Mouse (Mus musculus) limb, embryonic 10.5 days (tissue): ENCODE results near the gene Cox17. TPM values are rescaled to one million over a fixed set of nuclear protein-coding genes. Genes with fewer than 3 reads are reported as not detected.

ENCODE experiments used
- DNase-seq: peaks from one replicate; pipeline ENCODE4 v3.0.0-alpha.2; 2017; ENCODE audit warnings: low spot score
- H3K27ac ChIP-seq: fragments of 300-500 bp; sonication (generic); 2 replicates; pipeline ENCODE4 v1.5.1; 2016; ENCODE audit warnings: mild to moderate bottlenecking
- H3K27me3 ChIP-seq: fragments of 300-500 bp; sonication (generic); 2 replicates; pipeline ENCODE4 v1.6.1; 2016; ENCODE audit warnings: low read depth, mild to moderate bottlenecking; ENCODE audit not compliant: poor library complexity, severe bottlenecking
- H3K36me3 ChIP-seq: fragments of 300-500 bp; sonication (generic); 2 replicates; pipeline ENCODE4 v1.6.1; 2016; ENCODE audit warnings: mild to moderate bottlenecking, moderate library complexity
- H3K4me1 ChIP-seq: fragments of 300-500 bp; sonication (generic); 2 replicates; pipeline ENCODE4 v1.6.1; 2016
- H3K4me3 ChIP-seq: fragments of 300-500 bp; sonication (generic); 2 replicates; pipeline ENCODE4 v1.5.1; 2016; ENCODE audit warnings: mild to moderate bottlenecking, moderate library complexity
- H3K9me3 ChIP-seq: fragments of 300-500 bp; sonication (generic); replicated peaks from 2 replicates; pipeline ENCODE4 v1.6.1; 2016; ENCODE audit warnings: mild to moderate bottlenecking
- WGBS: fragments of 180-500 bp; shearing (Covaris S2); methylation state at CpG from one replicate; pipeline ENCODE4 v1.1.7; 2016; 5-methylcytosine and 5-hydroxymethylcytosine counted together
- polyA plus RNA-seq: library from polyadenylated mRNA; unstranded; fragments of >200 nt; fragmentation: Nextera tagmentation; extraction: Ambion mirVana; gene quantifications from 2 replicates; pipeline ENCODE4 v1.2.1, GENCODE M21; 2016

Cox17 gene
- polyA plus RNA-seq, 1 experiment from 2014 or later = 119 TPM

DNA sequence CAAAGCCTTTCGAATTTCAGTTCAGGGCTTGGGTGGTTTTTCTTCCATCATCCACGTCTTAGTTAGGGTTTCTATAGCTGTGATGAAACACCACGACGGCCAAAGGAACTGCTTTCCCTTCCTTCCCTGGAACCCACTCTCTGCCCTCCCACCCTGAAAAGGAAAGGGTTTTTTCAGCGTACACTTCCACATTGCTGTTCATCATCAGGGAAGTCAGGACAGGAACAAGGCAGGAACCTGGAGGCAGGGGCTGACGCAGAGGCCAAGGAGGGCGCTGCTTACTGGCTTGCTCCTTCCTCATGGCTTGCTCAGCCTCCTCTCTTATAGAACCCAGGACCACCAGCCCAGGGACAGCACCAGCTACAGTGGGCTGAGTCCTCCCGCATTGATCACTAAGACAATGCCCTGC lies 30.1 kb downstream of the Cox17 start:
- whole genome bisulfite sequencing = 68% methylated on average over 8 of the region's 8 CpGs
- Histone ChIP-seq H3K9me3 (no peaks in the 10 kb centered on the region), H3K4me3 (peak overlapping the region; percentile 39), H3K4me1 (peaks cover 21% of the 10 kb centered on the region), H3K27me3 (no peaks in the 10 kb centered on the region), H3K36me3 (no peaks in the 10 kb centered on the region), H3K27ac (peak overlapping the region; percentile 47)
- DNase-seq = no peak

DNA sequence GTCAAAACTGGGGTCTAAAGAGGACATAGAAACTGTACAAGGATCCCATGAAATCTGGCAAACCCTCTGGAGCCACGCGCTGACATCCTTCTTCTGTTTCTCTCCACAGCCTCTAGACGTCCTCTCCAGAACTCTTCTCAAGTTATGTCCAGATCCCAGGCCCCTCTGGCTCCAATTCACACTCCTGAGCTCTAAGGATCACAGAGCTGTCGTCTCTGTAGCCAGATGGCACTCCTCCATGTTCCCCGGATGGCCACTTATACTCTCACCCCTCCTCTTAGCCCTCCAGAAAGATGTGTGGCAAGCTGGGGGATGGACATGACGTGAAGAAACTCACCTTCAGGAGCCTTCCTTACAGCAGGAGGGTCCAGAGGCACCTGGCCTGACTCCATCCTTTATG lies 30.8 kb downstream of the Cox17 start:
- H3K4me3 ChIP-seq = no peak overlapping the region
- H3K4me1 ChIP-seq = peaks cover 21% of the 10 kb centered on the region
- H3K27ac ChIP-seq = no peak overlapping the region
- WGBS = 78% methylated on average over 6 of the region's 6 CpGs
- H3K9me3 ChIP-seq = no peaks in the 10 kb centered on the region
- no peaks in the 10 kb centered on the region for H3K36me3 ChIP-seq
- H3K27me3 ChIP-seq = no peaks in the 10 kb centered on the region
- no peak for DNase-seq

DNA sequence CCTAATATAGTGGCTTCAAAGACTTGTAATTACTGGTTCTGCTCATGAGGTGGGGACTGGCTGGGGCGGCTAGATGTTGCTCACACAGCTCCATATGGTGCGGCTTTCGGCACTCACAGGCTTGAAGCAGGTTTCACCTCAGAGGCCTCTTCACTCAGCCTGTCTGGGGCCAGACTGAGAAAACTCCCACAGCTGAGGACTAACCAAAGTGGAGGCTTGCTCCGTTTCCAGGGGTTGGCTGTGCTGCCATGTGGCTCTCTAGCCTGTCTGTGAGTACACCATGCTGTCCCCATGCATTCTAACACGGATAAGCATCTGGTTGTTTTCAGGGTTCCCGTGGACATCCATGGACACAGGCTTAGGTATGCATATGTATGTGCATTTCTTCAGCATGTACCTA lies 31.8 kb downstream of the Cox17 start:
- Histone ChIP-seq H3K27me3 (no peaks in the 10 kb centered on the region), H3K4me1 (peaks cover 21% of the 10 kb centered on the region), H3K27ac (0 out of 2 replicates have a peak overlapping the region, but pooled peaks have one; percentile 30), H3K9me3 (no peaks in the 10 kb centered on the region), H3K4me3 (no peak overlapping the region), H3K36me3 (no peaks in the 10 kb centered on the region)
- DNase-seq = no peak
- 62% methylated on average over 6 of the region's 6 CpGs for WGBS

DNA sequence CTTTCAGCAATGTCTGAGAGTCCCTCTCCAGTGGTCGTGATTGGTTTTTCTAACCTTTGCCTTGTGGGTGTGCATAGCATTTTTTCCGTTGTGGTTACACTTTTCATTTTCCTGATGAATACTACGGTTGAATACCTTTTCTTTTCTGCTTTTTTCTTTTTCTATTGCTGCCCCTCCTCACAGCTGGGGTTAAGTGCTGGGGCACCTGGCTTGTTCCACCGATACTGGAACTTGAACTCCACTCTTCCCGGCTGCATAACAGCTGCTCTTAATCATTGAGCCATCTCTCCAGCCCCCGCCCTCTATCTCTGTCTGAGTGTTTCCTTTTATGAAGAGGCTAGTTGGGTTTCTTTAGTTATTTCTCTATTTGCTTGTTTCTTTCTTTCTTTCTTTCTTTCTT lies 32.3 kb downstream of the Cox17 start:
- Histone ChIP-seq H3K36me3 (no peaks in the 10 kb centered on the region), H3K27me3 (no peaks in the 10 kb centered on the region), H3K9me3 (no peaks in the 10 kb centered on the region), H3K4me3 (no peak overlapping the region), H3K4me1 (peaks cover 21% of the 10 kb centered on the region), H3K27ac (no peak overlapping the region)
- 42% methylated on average over 6 of the region's 6 CpGs for WGBS
- DNase-seq = no peak

DNA sequence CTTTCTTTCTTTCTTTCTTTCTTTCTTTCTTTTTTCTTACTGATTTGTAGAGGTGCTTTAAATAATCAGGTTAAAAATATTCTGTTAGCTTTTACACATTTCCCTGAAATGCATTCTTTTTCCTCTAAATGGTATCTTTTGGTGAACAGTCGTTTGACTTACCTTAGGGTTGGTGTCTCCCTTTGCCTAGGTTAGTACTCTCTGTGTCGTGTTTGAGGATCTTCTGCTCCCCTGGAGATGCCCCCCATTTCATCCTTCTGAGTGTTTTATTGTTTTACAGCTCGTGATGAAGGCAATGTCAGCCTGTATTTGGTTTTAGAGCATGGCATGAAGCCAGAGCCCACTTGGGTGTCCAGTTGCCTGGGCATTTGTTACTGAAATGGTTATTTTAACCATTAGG lies 32.7 kb downstream of the Cox17 start:
- H3K4me3 ChIP-seq = no peak overlapping the region
- no peak for DNase-seq
- no peaks in the 10 kb centered on the region for H3K9me3 ChIP-seq
- H3K36me3 ChIP-seq = no peaks in the 10 kb centered on the region
- peaks cover 21% of the 10 kb centered on the region for H3K4me1 ChIP-seq
- no peaks in the 10 kb centered on the region for H3K27me3 ChIP-seq
- 40% methylated on average over 3 of the region's 3 CpGs for WGBS
- no peak overlapping the region for H3K27ac ChIP-seq

DNA sequence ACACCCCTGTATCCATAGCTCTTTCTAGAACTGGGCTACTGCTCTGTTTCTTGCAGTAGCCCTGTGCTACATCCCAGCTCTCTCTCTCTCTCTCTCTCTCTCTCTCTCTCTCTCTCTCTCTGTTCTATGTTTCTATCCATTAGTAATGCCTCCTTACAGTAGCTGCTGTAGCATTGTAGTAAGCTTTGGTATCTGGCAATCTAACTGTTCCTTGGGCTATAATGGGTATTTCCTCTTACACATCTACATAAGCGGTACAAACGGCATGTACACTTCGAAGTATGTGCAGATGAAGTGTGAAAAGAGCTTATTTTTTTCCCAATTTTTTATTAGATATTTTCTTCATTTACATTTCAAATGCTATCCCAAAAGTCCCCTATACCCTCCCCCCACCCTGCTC lies 33.1 kb downstream of the Cox17 start:
- no peaks in the 10 kb centered on the region for H3K36me3 ChIP-seq
- H3K27me3 ChIP-seq = no peaks in the 10 kb centered on the region
- H3K4me1 ChIP-seq = peaks cover 21% of the 10 kb centered on the region
- no peak overlapping the region for H3K27ac ChIP-seq
- no peaks in the 10 kb centered on the region for H3K9me3 ChIP-seq
- no peak for DNase-seq
- H3K4me3 ChIP-seq = no peak overlapping the region
- 92% methylated on average over 3 of the region's 3 CpGs for WGBS

DNA sequence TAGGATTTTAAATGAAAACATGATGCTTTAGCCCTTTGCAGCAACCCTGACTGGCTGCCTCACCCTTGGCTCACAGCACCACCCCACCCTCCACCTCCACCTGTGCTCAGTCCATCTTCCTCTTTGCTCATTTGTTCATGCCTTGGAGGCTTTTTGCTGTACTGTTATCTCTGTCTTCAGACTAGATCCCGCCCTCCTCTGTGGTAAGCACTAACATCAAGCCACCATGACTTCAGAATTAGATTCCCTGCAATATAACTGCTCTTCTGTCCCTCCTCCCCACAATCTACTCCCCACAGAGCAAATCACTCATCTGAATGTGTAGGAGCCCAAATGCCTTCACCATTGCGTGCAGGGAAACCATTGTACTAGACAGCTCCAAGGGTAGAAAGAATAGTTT lies 36.9 kb downstream of the Cox17 start:
- H3K4me3 ChIP-seq = no peak overlapping the region
- H3K9me3 ChIP-seq = no peaks in the 10 kb centered on the region
- H3K4me1 ChIP-seq = peaks cover 6% of the 10 kb centered on the region
- H3K27ac ChIP-seq = no peak overlapping the region
- no peaks in the 10 kb centered on the region for H3K36me3 ChIP-seq
- no peak for DNase-seq
- 87% methylated on average over 2 of the region's 2 CpGs for WGBS
- no peaks in the 10 kb centered on the region for H3K27me3 ChIP-seq

DNA sequence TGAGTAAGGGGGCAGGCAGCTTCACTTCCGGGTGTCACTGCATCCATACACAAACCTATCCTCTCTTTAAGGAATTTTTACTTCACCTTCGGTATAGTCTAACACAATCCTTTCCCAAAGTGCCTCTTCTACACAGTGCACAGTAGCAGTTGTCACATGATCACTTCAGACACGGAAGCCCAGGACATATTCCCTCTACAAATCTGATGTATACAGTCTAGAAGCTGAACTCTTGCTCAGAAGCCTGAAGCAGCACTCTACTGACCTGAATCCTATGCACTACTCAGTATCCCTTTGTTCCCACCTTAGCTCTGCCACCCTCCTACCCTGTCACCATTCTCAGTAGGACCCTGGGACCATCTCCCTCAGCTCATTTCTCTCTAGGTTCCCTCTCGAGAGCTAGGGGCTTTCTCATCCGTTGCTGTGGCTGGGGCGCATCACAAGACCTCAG lies 38.4 kb downstream of the Cox17 start:
- Histone ChIP-seq H3K4me1 (no peaks in the 10 kb centered on the region), H3K27me3 (no peaks in the 10 kb centered on the region), H3K4me3 (no peak overlapping the region), H3K27ac (no peak overlapping the region), H3K9me3 (no peaks in the 10 kb centered on the region), H3K36me3 (no peaks in the 10 kb centered on the region)
- WGBS = 92% methylated on average over 6 of the region's 6 CpGs
- no peak for DNase-seq

DNA sequence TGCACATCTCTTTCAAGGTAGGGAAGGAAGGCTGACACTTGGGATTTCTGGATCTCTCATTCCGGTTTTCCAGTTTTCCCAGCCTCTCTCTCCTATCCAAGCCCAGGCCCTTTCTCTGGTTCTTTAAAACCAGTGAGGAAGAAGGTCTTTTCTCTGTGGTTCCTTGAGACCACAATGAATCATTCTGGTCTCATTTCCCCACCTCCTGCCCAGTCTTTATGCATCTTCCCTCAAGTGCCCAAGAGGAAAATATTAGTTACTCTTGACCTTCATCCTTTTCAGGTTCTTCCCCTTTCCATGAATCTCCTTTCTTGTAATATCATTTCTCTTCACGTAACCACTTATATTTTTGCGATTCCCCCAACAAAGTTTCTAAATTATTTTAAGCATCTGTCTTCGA lies 38.9 kb downstream of the Cox17 start:
- Histone ChIP-seq H3K27ac (no peak overlapping the region), H3K4me1 (no peaks in the 10 kb centered on the region), H3K4me3 (no peak overlapping the region), H3K9me3 (no peaks in the 10 kb centered on the region), H3K36me3 (no peaks in the 10 kb centered on the region), H3K27me3 (no peaks in the 10 kb centered on the region)
- DNase-seq = no peak
- WGBS = 94% methylated on average over 4 of the region's 4 CpGs

DNA sequence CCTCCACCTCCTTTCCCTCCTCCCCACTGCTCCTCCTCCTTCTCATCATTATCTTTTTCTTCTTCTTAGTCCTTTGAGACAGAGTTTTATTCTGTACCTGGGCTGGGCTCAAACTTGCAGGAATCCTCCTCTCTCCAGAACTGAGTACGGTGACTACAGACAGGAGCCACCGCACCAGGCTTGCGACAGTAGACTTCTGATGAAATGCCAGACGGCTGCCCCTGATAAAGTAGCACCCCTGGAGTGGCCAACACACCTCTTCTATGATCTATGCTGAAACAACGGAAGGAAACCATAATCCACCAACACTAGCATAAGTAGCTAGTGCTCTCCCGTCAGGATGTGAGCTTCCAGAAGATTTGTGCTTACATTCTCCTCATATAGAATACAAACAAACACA lies 40.6 kb downstream of the Cox17 start:
- no peaks in the 10 kb centered on the region for H3K4me1 ChIP-seq
- no peaks in the 10 kb centered on the region for H3K27me3 ChIP-seq
- no peaks in the 10 kb centered on the region for H3K36me3 ChIP-seq
- H3K27ac ChIP-seq = no peak overlapping the region
- 92% methylated on average over 6 of the region's 6 CpGs for WGBS
- no peak for DNase-seq
- H3K9me3 ChIP-seq = no peaks in the 10 kb centered on the region
- no peak overlapping the region for H3K4me3 ChIP-seq

DNA sequence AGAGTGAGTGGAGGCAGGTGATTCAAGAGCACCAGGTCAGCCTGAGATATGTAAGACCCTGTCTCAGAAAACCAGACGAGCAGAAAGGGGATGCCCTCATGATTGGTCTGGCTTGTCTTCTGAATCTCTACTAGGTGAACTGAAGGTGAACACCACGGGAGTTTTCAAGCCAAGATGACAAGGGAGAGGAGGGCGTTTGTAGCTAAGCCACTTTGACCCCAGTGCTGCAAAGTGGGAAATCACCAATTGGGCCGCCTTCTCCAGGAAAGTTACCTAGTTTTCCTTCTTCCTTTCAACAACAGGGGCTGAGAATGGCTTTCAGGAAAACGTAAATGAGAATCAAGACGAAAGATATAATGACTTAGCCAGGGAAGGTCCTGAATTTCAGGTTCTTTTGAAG lies 42.0 kb downstream of the Cox17 start:
- Histone ChIP-seq H3K9me3 (no peaks in the 10 kb centered on the region), H3K4me1 (no peaks in the 10 kb centered on the region), H3K27me3 (no peaks in the 10 kb centered on the region), H3K27ac (no peak overlapping the region), H3K36me3 (no peaks in the 10 kb centered on the region), H3K4me3 (no peak overlapping the region)
- DNase-seq = no peak
- WGBS = 77% methylated on average over 6 of the region's 6 CpGs

DNA sequence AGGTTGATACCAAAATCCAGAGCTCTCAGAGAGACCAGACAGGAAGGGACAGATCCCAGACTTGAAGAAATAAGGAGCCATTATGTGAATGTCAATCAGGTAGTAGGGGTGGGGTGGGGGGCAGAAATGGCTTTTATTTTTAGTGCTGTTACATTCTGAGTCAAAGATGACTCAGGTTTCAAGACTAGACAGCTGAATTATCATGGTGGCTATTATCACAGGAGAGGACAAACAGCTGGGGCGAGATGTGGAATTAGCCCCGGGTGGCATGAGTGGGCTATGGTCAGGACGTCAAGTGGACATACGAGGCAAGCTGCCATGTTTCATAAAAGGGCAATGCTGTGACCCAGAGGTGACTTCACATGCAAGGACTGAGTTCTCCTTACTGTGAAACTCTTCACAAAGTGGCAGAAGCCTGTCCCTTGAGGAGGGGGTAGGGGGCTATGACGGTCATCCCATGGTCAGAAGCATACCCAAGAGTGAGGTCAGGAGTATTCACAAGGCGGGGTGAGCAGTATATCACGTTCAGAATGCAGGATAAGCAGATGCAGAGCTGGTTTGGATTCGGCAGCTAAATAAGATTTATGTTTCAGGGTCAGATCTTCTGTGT lies 42.6 kb downstream of the Cox17 start:
- no peaks in the 10 kb centered on the region for H3K4me1 ChIP-seq
- no peaks in the 10 kb centered on the region for H3K9me3 ChIP-seq
- H3K27ac ChIP-seq = no peak overlapping the region
- no peaks in the 10 kb centered on the region for H3K27me3 ChIP-seq
- WGBS = 78% methylated on average over 8 of the region's 8 CpGs
- no peak overlapping the region for H3K4me3 ChIP-seq
- DNase-seq = no peak
- no peaks in the 10 kb centered on the region for H3K36me3 ChIP-seq

DNA sequence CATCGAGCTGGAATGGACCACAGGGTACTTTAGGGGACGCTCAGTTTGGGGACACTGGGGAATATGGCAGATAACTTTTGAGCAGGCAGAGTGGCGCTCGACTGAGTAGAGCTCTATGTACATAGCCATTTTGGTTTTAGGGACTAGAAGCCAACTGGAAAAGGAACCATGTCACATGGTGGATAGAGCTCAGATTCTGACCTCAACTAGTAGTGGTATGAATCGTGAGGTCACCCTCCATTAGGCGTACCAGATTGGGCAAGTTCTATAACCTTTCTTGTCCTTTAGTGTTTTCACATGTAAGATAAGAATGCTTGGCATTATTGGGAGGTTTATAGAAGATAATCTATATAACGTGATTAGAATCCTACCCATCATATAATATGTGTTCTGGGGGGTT lies 43.5 kb downstream of the Cox17 start:
- H3K4me1 ChIP-seq = no peaks in the 10 kb centered on the region
- H3K36me3 ChIP-seq = no peaks in the 10 kb centered on the region
- H3K9me3 ChIP-seq = no peaks in the 10 kb centered on the region
- WGBS = 91% methylated on average over 7 of the region's 7 CpGs
- no peak overlapping the region for H3K27ac ChIP-seq
- no peak for DNase-seq
- H3K4me3 ChIP-seq = no peak overlapping the region
- H3K27me3 ChIP-seq = no peaks in the 10 kb centered on the region
